Mouse (Mus musculus) adrenal gland (tissue): ENCODE results near the gene Lztr1.

Experiments used
- intact Hi-C: fragments of 180-260 bp; cut with DNase I; formaldehyde crosslinking; loops from one replicate; pipeline ENCODE4 v1.15.1; 2025

The Lztr1 gene

GRCm38 (mm10) chr16:17553910-17554685, 45.6 kb downstream of the Lztr1 start:
- intact Hi-C loops = no loop called here

- intact Hi-C loops = loop anchor here (5.0 kb wide), 1 partner anchor 48 kb away; no protein-coding TSS in a partner anchor
These were observed 46.2 kb downstream of the Lztr1 start for GRCm38 (mm10) chr16:17554702-17555101.

- intact Hi-C loops = loop anchor here (5.0 kb wide), 1 partner anchor 46 kb away; no protein-coding TSS in a partner anchor
These were observed 47.7 kb downstream of the Lztr1 start for GRCm38 (mm10) chr16:17556180-17556579.

DNA sequence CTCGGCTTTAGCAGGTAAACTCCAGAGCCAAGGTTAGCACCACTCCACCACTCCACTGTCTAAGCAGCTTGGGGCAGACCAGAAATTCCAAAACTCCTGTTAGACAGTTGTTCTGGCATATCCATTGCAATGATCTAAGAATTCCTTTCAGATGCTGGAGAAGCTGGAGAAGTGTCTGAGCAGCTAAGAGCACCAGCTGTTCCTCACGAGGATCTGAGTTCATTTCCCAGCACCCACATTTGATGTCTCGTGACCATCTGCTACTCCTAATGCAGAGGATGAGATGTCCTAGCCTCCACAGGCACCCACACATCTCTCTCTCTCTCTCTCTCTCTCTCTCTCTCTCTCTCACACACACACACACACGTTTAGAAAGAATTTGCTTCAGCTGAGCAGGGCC, 48.4 kb downstream of the Lztr1 start:
- intact Hi-C loops = loop anchor here (5.0 kb wide), 1 partner anchor 45 kb away; no protein-coding TSS in a partner anchor

DNA sequence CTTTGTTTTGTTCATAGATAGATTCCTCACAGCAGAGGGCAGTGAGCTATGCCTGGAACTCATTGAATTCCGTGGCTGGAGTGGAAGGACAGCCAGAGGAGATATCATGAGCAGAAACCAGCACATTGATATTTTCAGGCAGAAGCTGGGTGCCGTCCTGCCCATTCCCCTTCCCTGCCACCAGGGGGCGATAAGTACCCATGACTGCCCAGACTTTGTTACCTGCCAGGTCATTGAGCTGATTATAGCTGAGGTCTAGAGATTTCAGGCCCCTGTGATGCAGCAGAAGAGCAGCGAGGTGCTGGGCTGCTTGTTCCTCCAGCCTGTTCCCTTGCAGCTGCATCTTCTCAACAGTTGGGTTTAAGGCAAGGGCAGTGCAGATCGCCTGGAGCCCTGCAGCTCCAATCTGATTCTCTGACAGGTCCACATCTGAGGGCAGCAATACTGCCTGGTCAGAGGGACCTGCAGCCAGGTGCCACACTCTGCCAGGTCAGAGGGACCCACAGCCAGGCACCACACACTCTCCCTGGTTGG, 49.5 kb downstream of the Lztr1 start:
- intact Hi-C loops = loop anchor here (2.0 to 5.0 kb wide), 2 partner anchors 44 to 59 kb away; no protein-coding TSS in a partner anchor

DNA sequence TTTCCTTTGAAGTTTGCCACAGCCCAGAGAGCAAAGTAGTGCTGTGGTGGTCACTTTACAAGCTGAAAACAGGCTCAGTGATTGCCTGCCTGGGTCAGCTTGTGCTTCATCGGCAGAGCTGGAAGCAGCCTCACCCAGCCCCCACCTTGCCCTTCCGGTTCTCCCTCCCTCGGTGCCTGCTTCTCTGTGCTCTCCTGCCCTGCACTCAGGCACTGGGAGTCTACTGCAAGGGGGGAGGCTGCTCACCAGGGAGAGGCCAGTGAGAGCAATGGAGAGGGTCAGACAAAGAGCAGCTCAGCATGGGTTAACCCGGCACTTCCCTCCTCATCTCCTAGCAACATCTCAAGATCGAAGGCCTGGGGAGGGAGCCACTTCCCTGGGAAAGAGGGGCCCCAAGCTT, 50.3 kb downstream of the Lztr1 start:
- intact Hi-C loops = loop anchor here (2.0 to 5.0 kb wide), 2 partner anchors 43 to 58 kb away; no protein-coding TSS in a partner anchor

DNA sequence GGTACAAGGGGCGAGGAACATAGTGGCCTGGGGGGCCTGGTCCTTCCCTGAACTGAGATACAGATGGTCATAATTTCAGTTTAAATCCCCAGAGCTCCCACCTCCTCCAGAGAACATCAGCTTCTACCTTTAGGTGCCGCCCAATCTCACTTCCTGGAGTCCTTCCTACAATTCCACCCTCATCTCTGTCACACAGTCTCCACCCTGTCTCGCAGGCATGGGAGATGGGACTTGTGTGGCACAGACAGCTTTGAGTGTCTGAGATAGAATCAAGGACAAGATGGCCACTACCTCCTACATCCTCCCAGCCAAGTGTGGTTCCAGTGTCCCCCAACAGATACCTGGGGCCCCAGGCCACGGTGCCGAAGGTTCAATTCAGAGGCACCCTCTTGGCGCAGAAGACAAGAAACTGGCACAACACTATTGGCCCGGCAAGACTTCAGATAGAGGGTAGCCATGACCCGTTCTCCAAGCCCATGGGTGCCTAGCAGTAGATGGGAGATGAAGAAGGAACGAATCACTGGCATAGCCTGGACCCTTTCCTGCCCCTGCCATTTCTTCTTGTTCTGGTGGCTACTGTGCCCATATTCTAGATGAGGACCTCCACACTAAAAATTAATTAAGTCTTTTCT, 51.0 kb downstream of the Lztr1 start:
- intact Hi-C loops = loop anchor here (2.0 to 5.0 kb wide), 2 partner anchors 43 to 57 kb away; no protein-coding TSS in a partner anchor

DNA sequence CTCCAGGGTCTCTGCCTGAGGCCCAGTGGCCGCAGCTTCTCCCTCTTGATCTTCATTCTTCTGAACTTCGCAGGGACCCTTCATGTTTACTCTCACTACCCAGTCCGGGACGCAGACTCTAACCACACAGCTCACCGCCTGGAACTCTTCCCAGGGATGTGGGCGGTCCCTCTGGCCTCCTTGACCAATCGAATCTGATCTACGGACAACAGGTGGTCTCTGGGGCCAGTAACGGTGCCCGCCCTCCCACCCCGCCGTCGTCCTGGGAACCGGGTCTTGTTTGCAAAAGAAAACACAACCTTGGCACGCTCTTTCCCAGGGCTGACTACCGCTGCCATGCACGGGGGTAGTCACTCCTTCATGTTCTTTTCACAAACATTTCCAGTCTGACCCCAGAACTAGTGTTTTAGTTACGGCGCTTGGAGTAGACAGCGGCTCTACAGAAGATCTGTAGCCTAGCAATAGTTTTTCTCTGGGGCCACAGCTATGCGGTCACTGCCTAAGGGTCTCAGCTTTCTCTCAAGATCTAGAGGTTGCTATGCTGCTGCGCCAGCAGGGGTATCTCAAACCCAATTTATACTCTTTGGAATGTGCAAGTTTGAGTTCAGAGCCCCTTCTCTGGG, 52.8 kb downstream of the Lztr1 start, which contains the start of gene Lrrc74b:
Lrrc74b (minus strand) TSS at position 120 of the 623 bp plus-strand sequence.
- intact Hi-C loops = no loop called here

DNA sequence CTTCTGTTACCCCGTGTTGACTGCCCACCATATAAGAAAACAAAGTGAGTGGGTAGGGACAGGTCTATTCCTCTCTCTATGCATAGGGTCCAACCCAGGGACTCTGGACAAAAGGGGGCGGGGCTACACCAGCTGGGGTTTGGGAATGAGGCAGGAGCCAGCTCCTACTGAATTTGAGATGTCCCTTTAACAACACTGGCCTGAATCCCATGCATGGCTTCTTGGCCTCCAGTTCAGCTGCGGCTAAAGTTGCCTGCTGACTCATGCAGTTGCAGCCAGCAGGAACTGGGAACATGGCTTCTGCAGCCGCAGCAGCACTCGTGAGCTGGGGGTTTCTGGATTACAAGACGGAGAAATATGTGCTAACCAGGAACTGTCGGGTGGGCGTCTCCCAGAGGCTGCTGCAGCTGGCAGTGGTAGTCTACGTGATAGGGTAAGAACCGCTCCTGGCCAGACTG, 53.3 kb downstream of the Lztr1 start, which contains the start of gene P2rx6:
P2rx6 (plus strand) TSS at position 135 of the 458 bp plus-strand sequence.
- intact Hi-C loops = no loop called here

- intact Hi-C loops = no loop called here
These were observed 55.1 kb downstream of the Lztr1 start for GRCm38 (mm10) chr16:17563580-17563979.

- intact Hi-C loops = no loop called here
These were observed 55.7 kb downstream of the Lztr1 start for GRCm38 (mm10) chr16:17564221-17564620.

DNA sequence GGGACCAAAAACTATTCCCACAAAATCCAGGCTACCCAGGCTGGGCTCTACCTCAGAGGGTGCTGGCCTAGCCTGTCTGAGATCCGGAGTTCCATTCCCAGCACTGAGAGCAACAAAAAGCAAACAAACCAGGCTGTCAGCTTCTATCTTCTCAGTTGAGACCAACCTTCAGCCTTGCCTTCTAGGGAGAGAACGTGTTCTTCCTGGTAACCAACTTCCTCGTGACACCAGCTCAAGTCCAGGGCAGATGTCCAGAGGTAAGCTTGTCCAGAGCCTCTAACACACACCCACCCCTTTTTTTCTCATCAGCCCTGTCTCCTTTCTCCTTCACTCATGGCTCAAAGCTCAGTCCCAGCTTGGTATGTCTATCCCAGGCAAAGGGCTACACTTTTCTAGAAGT, 56.3 kb downstream of the Lztr1 start:
- intact Hi-C loops = no loop called here

DNA sequence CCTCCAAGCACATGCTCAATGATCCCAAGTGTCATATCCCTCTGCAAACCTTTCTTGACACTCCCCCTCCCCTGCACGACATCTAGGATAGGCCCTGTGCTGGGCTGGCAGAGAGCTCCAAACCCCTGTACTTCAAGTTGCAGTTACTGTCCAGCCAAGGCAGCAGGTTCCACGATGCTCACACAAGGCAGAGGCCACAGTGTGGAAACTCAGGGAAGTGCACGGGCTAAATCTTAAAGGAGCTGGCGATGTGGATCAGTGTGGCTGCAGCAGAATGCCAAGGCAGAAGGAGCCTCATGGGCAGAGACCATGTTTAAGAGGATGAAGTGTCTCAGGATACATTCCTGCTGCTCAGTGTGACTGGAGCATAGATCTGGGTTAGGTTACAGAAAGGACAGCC, 57.7 kb downstream of the Lztr1 start:
- intact Hi-C loops = no loop called here
